Mouse (Mus musculus) right cerebral cortex, postnatal 36 days (tissue): ENCODE data around the gene Wipf1.

Experiments used
- DNase-seq, 2 experiments: peaks; one replicate each; pipeline ENCODE4 v3.0.0; 2022; ENCODE audit warnings: low spot score in 2 of 2, mixed read lengths in 1 of 2

The Wipf1 gene

DNA sequence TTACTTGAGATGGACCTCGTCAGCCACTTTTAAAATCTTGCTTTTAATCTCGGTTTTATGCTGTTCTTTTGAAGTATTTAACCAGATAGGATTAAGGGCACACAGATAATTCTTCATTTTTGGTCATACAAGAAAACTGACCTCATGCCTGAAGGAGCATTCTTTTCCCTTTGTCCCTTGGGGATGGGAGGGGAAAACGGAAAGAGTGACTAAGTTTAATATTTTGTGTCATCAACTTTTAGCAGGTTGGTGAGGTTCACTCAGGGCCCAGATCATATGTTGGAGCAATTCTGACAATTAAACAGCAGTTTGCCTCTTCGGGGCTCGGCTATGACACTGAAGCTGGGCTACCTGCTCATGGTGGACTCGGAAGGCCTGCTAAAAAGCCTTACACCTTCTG lies 60.0 kb downstream of the Wipf1 start:
- no peak for DNase-seq

DNA sequence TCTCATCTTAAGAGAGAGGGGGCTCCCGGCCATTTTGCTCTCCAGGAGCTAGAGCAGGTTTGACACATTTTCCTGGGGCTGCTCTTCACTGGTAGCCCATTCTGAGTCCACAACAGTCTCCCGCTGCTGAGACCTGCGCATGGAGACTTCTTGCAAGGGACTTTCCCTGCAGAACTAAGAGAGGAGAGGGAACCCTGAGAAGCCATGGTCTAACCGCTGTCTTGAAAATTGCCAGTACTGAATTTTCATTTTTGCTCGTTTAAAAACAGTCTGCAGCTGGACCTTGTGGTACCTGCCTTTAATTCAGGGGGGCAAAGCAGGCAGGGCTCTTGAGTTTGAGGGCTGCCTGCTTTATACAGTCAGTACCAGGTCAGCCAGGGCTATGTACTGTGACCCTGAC lies 60.5 kb downstream of the Wipf1 start:
- no peak for DNase-seq

DNA sequence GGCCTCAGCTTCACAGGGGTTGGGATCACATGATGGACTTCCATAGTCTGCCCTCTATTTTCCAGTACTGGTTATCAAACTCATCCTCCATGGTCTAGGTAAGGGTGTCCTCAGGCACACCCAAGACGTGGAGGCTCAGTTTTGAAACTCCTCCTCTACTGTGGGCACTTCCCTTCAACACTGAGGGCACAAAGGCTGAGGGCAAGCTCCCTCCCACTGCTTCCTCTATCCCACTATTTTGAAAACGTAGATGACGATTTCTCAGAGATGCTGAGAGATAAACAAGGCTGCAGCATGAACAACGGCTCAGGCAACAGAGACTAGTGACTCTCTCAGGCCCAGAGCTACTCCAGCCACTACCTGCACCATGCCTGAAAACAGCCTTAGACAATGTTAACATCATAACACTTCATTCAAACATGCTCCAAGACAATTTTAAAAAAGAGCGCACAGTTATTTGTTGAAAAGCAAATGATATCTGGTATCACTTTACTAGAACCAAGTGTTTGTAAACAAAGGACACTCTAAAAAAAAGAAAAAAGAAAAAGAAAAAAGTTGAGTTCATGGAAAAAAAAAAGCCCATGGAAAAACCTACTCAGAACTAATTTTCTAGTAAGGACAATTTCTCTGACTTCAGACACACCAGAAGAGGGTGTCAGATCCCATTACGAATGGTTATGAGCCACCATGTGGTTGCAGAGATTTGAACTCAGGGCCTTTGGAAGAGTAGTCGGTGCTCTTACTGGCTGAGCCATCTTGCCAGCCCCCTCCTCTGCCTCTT lies 62.3 kb downstream of the Wipf1 start:
- DNase-seq, result no peak

GRCm38 (mm10) chr2:73466481-73466880 lies 63.1 kb downstream of the Wipf1 start:
- no peak for DNase-seq

GRCm38 (mm10) chr2:73463431-73464194 lies 65.9 kb downstream of the Wipf1 start:
- no peak for DNase-seq

DNA sequence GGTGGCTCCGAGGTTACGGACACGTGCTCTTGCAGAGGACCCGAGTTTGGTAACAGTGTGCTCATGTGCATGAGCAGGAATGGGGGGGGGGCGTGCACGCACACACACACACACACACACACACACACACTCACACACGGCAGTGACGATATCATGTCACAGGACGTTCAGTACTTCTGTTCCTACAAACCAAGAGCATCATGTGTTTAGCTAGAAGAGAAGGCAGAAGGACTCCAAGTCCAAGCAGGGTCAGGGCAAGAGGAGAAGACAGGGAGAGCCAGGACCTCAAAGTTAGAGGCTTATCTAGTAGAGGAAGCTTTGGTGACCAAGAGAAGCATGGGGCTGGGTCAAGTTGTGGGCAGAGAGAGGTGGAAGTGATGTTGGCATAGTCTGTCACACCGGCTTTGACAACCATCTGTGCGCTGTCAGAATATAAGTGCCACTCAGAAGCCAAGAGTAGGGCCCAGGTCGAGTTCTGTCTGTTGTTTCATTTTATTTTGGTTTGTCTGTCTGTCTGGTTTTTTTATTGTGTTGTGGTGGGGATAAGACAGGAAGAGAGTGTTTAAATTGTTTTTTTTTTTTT lies 66.7 kb downstream of the Wipf1 start:
- no peak for DNase-seq

DNA sequence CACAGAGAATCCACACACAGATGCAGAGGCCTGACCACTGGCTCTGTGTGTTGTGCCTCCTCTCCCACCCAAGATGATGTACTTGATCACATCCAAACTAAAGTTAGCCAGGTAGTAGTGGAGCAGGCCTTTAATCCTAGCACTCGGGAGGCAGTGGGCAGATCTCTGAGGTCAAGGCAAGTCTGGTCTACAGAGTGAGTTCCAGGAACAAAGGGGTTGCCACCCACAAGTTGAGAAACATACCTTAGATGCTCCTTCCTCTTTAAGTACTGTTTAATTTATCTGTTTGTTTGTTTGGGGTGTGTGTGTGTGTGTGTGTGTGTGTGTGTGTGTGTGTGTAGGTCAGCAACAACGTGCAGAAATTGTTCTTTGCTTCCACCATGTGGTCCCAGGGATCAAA lies 67.3 kb downstream of the Wipf1 start:
- no peak for DNase-seq

DNA sequence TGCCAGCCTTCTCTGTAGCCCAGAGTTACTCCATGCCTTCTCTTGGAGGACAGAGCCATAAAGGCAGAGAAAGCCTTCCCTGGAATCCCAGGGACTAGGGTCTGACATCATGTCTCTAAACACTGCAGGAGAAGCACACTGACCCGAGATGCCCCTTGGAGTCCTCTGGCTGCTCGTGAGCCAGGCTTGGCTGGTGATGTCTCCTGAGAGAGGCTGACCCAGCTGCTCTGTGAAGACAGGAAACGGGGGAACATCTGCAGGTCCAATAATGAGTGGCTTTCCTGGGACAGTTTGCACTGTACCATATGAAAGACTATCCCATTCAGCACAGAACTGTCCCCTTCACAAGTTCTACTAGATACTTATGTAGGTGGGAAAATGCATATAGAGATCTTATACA lies 69.4 kb downstream of the Wipf1 start:
- no peak for DNase-seq

- DNase-seq, result no peak
Measured at GRCm38 (mm10) chr2:73459607-73460153, 69.9 kb downstream of the Wipf1 start.

- DNase-seq, result no peak
Measured at GRCm38 (mm10) chr2:73456886-73457285, 72.6 kb downstream of the Wipf1 start.

DNA sequence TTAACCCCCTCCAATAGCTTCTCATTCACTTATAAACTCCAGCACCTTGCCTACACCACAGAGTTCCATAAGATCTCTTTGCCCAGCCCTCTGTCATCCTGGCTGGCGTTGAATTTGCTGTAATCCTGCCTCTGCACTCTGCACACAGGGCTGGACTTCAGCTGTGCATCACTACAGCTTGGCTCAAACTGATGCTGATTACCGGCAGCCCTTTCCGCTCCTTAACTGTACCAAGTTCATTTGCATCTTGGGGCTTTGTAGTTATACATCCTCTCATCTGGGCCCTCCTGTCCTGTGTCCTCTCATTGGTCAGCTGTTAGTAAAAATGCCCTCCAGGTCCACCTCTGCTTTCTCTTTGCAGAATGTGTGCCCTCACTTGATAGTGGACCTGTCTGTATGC lies 73.4 kb downstream of the Wipf1 start:
- DNase-seq, result no peak

GRCm38 (mm10) chr2:73455541-73455940 lies 74.0 kb downstream of the Wipf1 start:
- no peak for DNase-seq

- no peak for DNase-seq
Measured at GRCm38 (mm10) chr2:73454682-73455081, 74.9 kb downstream of the Wipf1 start.

- DNase-seq, result no peak
Measured at GRCm38 (mm10) chr2:73454186-73454585, 75.3 kb downstream of the Wipf1 start.

GRCm38 (mm10) chr2:73453717-73454116 lies 75.8 kb downstream of the Wipf1 start:
- no peak for DNase-seq

- DNase-seq, result no peak
Measured at GRCm38 (mm10) chr2:73453085-73453484, 76.4 kb downstream of the Wipf1 start.

DNA sequence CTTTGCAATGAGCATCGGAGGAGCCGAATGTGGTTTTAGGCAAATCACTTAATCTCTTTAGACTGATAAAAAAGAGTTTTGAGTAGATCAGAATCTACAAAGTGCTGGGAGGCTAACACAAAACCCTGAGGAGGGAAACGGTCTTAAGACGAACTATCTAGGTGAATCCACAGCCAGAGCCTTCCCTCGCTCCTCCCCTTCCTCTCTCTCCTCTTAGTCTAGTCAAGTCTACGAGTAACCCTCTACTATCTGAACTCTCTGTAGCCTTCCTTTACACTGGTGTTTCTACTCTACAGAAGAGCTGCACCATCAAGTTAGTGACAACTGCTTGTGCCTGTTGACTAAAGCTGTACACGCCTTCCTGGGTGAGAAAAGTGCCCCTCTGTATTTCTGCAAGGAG lies 77.0 kb downstream of the Wipf1 start:
- DNase-seq, result no peak

- DNase-seq, result no peak
Measured at GRCm38 (mm10) chr2:73451541-73451940, 78.0 kb downstream of the Wipf1 start.

DNA sequence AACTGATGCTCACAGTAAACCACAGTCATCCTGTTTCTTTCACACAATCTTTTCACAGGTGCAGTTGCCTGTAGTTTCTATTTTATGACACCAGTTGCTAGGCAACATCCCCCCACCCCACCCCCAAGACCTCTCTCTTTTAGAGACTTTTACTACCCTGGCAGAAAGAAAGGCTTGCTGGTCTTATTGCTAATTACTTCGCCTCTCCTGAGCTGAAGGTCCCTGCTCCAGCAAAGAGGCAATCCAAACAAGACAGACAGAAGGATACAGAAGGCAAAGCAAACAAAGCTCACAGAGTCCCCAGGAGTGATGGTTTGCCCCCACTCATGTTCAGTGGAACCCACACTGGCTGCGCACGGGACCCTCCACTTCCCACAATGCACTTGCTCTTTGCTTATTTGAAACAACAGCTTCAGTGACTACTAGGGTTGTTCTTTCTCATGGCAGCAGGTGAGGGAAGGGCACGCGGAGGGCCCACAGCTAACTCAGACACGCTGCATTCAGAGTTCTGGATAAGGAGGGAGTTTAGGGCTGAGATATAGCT lies 79.3 kb downstream of the Wipf1 start:
- DNase-seq, result no peak

- no peak for DNase-seq
Measured at GRCm38 (mm10) chr2:73443985-73444384, 85.5 kb downstream of the Wipf1 start.

- no peak for DNase-seq
Measured at GRCm38 (mm10) chr2:73442015-73442414, 87.5 kb downstream of the Wipf1 start.

- DNase-seq, result no peak
Measured at GRCm38 (mm10) chr2:73440319-73440718, 89.2 kb downstream of the Wipf1 start.
